17 mouse cellular contexts compared by ENCODE assay signal in genomic region chr16:95203790-95204189, GRCm38 (mm10). TPM values are rescaled to one million over a fixed set of nuclear protein-coding genes. Genes with fewer than 3 reads are reported as not detected.
"Had no signal": no experiment of that assay in that cellular context is flagged by ENCODE, and none has a peak within 500 bp of the region (broad histone marks: within the 10 kb centered on the region; RNA-seq: fewer than 3 reads in every experiment).

No protein-coding gene starts in this region.

- H3K9me3 ChIP-seq: neural tube, embryonic 13.5 days; neural tube, embryonic 15.5 days; stomach, embryonic 15.5 days had no signal

- H3K4me2 ChIP-seq: neural tube, embryonic 13.5 days; neural tube, embryonic 15.5 days; stomach, embryonic 15.5 days had no signal

- H3K9ac ChIP-seq: neural tube, embryonic 13.5 days; neural tube, embryonic 15.5 days; stomach, embryonic 15.5 days had no signal

- H3K4me1 ChIP-seq: neural tube, embryonic 13.5 days; stomach, embryonic 15.5 days had no signal

- H3K4me3 ChIP-seq: neural tube, embryonic 13.5 days; neural tube, embryonic 15.5 days; stomach, embryonic 15.5 days had no signal

- H3K36me3 ChIP-seq: neural tube, embryonic 13.5 days; neural tube, embryonic 15.5 days; stomach, embryonic 15.5 days had no signal

- DNase-seq: retina, postnatal 1 day; right cerebral cortex, adult 18-20 months; right cerebral cortex, postnatal 14 days; right cerebral cortex, postnatal 25 days; right cerebral cortex, postnatal 4 days; spleen, adult 18-20 months; thymus, adult 18-20 months; thymus, adult 2 months; thymus, postnatal 14 days; thymus, postnatal 25 days; thymus, postnatal 36 days; thymus, postnatal 4 days had no signal

- H3K27ac ChIP-seq: neural tube, embryonic 13.5 days; neural tube, embryonic 15.5 days; stomach, embryonic 15.5 days; stomach, postnatal 0 days had no signal

- H3K27me3 ChIP-seq: neural tube, embryonic 13.5 days; neural tube, embryonic 15.5 days; stomach, embryonic 15.5 days had no signal

RNA-seq across cellular contexts. Expression of gene Kcnj15, which starts 53.6 kb away (rescaled TPM):
- total RNA-seq: neutrophil, adult 5-6 weeks had no signal
